Mouse (Mus musculus) hindlimb bud, embryonic 11.5 days (tissue): ENCODE measurements at regions not wholly inside any gene's neighbourhood (a gene's known extent, or its start where the extent isn't known, plus 50 kb on each side); places are given as distances from the start of the nearest gene placed in this dataset.

ENCODE experiments used
- DNase-seq: peaks from one replicate; pipeline ENCODE4 v3.0.0-alpha.2; 2012; ENCODE audit warnings: low read depth, low spot score; ENCODE audit errors: extremely low spot score

- DNase-seq: no peak
Observed at GRCm38 (mm10) chr17:66251495-66251894, 128.2 kb downstream of the Ddx11 start.

- DNase-seq: no peak
Observed at GRCm38 (mm10) chr17:66252926-66253325, 129.6 kb downstream of the Ddx11 start.

GRCm38 (mm10) chr17:66259697-66260096, 136.4 kb downstream of the Ddx11 start:
- DNase-seq: no peak

GRCm38 (mm10) chr17:66262681-66263240, 139.4 kb downstream of the Ddx11 start:
- no peak for DNase-seq

GRCm38 (mm10) chr17:66263405-66263804, 140.1 kb downstream of the Ddx11 start:
- no peak for DNase-seq

- no peak for DNase-seq
Observed at GRCm38 (mm10) chr17:66266803-66267202, 143.5 kb downstream of the Ddx11 start.

- no peak for DNase-seq
Observed at GRCm38 (mm10) chr17:66267831-66268230, 144.5 kb downstream of the Ddx11 start.

GRCm38 (mm10) chr17:66269567-66269966, 146.2 kb downstream of the Ddx11 start:
- no peak for DNase-seq

- no peak for DNase-seq
Observed at GRCm38 (mm10) chr17:66271906-66272305, 148.6 kb downstream of the Ddx11 start.

GRCm38 (mm10) chr17:66276778-66277177, 153.5 kb downstream of the Ddx11 start:
- DNase-seq: no peak

GRCm38 (mm10) chr17:66278037-66278436, 154.7 kb downstream of the Ddx11 start:
- no peak for DNase-seq

GRCm38 (mm10) chr17:66285295-66285694, 162.0 kb downstream of the Ddx11 start:
- DNase-seq: no peak
